Mouse (Mus musculus) heart, adult 8-10 months (tissue): ENCODE measurements around the gene Poc1a. TPM values are rescaled to one million over a fixed set of nuclear protein-coding genes. Genes with fewer than 3 reads are reported as not detected.

ENCODE experiments used
- DNase-seq: peaks from one replicate; pipeline ENCODE4 v3.0.0; 2022; ENCODE audit warnings: low spot score
- total RNA-seq, 4 experiments: library from RNA; stranded (reverse); gene quantifications; 2 replicates each; pipeline ENCODE4 v1.2.4; 2022

The Poc1a gene
- 1 to 10 TPM; 3.2 to 4.9 (median 4.7) TPM for total RNA-seq

- DNase-seq: peak; percentile 95
Observed at GRCm38 (mm10) chr9:106280808-106281544, at the start of gene Poc1a. TSS of gene Poc1a (plus strand) at chr9:106281061.

GRCm38 (mm10) chr9:106231220-106231619 lies 49.6 kb upstream of the Poc1a start:
- DNase-seq: no peak

- no peak for DNase-seq
Observed at GRCm38 (mm10) chr9:106231816-106232215, 49.0 kb upstream of the Poc1a start.

- DNase-seq: no peak
Observed at GRCm38 (mm10) chr9:106232956-106233355, 47.9 kb upstream of the Poc1a start.

GRCm38 (mm10) chr9:106233953-106234352 lies 46.9 kb upstream of the Poc1a start:
- no peak for DNase-seq

GRCm38 (mm10) chr9:106235194-106235830 lies 45.5 kb upstream of the Poc1a start:
- no peak for DNase-seq

GRCm38 (mm10) chr9:106236156-106236817 lies 44.6 kb upstream of the Poc1a start:
- no peak for DNase-seq

GRCm38 (mm10) chr9:106236818-106237211 lies 44.0 kb upstream of the Poc1a start:
- no peak for DNase-seq

GRCm38 (mm10) chr9:106237401-106237800 lies 43.5 kb upstream of the Poc1a start:
- no peak for DNase-seq

GRCm38 (mm10) chr9:106237878-106238277 lies 43.0 kb upstream of the Poc1a start:
- no peak for DNase-seq

- no peak for DNase-seq
Observed at GRCm38 (mm10) chr9:106241541-106242164, 39.2 kb upstream of the Poc1a start.

GRCm38 (mm10) chr9:106242813-106243488 lies 37.9 kb upstream of the Poc1a start:
- no peak for DNase-seq

GRCm38 (mm10) chr9:106249550-106249949 lies 31.3 kb upstream of the Poc1a start:
- DNase-seq: no peak

GRCm38 (mm10) chr9:106250245-106250644 lies 30.6 kb upstream of the Poc1a start:
- no peak for DNase-seq

- no peak for DNase-seq
Observed at GRCm38 (mm10) chr9:106251066-106251465, 29.8 kb upstream of the Poc1a start.

- no peak for DNase-seq
Observed at GRCm38 (mm10) chr9:106254001-106254400, 26.9 kb upstream of the Poc1a start.

GRCm38 (mm10) chr9:106258412-106258811 lies 22.4 kb upstream of the Poc1a start:
- DNase-seq: no peak

GRCm38 (mm10) chr9:106258990-106259389 lies 21.9 kb upstream of the Poc1a start:
- no peak for DNase-seq

GRCm38 (mm10) chr9:106261058-106261457 lies 19.8 kb upstream of the Poc1a start:
- DNase-seq: no peak

GRCm38 (mm10) chr9:106261491-106261890 lies 19.4 kb upstream of the Poc1a start:
- no peak for DNase-seq

GRCm38 (mm10) chr9:106262075-106262474 lies 18.8 kb upstream of the Poc1a start:
- DNase-seq: no peak
